Mouse (Mus musculus) CH12.LX (cell line): ENCODE measurements at regions not wholly inside any gene's neighbourhood (a gene's known extent, or its start where the extent isn't known, plus 50 kb on each side); places are given as distances from the start of the nearest gene placed in this dataset.

Experiments used
- CHD2 ChIP-seq: IDR thresholded peaks from 2 replicates; pipeline ENCODE4 v1.6.1; 2011; ENCODE audit warnings: low read length, improper control_type of control experiment
- CTCF ChIP-seq, 2 experiments: IDR thresholded peaks in 1 of 2; conservative IDR thresholded peaks in 1 of 2; 2 replicates each; pipeline ENCODE4 v1.5.1; 2011 to 2012; ENCODE audit warnings: low read depth in 2 of 2, low read length in 2 of 2, improper control_type of control experiment in 1 of 2, inconsistent platforms in 1 of 2, mild to moderate bottlenecking in 1 of 2, moderate library complexity in 1 of 2
- EP300 ChIP-seq: IDR thresholded peaks from 2 replicates; pipeline ENCODE4 v1.6.1; 2011; ENCODE audit warnings: low read length, improper control_type of control experiment
- IRF4 ChIP-seq: IDR thresholded peaks from 2 replicates; pipeline ENCODE4 v1.6.1; 2014; ENCODE audit warnings: low read depth, mild to moderate bottlenecking, inconsistent platforms, low read length, improper control_type of control experiment
- JUN ChIP-seq: IDR thresholded peaks from 2 replicates; pipeline ENCODE4 v1.6.1; 2011; ENCODE audit warnings: low read depth, mild to moderate bottlenecking, low read length, improper control_type of control experiment, moderate library complexity; ENCODE audit not compliant: insufficient read depth
- NELFE ChIP-seq: IDR thresholded peaks from 2 replicates; pipeline ENCODE4 v1.6.1; 2011; ENCODE audit warnings: low read depth, low read length, improper control_type of control experiment
- POLR2A ChIP-seq: IDR thresholded peaks from 2 replicates; pipeline ENCODE4 v1.6.1; 2011; ENCODE audit warnings: low read depth, mild to moderate bottlenecking, improper control_type of control experiment, low read length
- POLR2AphosphoS2 ChIP-seq: IDR thresholded peaks from 2 replicates; pipeline ENCODE4 v1.6.1; 2011; ENCODE audit warnings: low read depth, low read length, improper control_type of control experiment
- SMC3 ChIP-seq: IDR thresholded peaks from 2 replicates; pipeline ENCODE4 v1.6.1; 2011; ENCODE audit warnings: low read depth, low read length, improper control_type of control experiment

DNA sequence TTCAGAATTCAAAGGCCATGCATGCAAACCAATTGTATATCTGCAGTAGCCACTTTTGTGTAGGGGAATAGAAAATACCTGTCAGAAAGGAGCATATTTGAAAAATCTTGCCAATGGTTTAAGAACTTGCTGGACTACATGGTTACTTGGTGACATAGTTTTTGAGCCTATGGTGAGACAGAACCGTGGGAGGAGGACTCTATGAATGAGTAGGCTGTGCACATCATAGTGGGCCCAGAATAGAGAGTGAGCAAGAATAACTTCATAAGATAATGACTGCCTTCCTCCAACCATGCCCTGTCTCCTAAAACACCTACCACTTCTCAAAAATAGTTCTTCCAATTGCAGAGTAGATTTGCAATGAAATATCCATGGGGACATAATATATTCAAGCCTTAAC, 838.5 kb upstream of the Celf2 start:
- no peak for TF ChIP-seq EP300
- no peak for TF ChIP-seq NELFE
- TF ChIP-seq JUN, result no peak
- TF ChIP-seq SMC3, result no peak
- TF ChIP-seq POLR2A, result no peak
- TF ChIP-seq CHD2, result no peak
- no peak for TF ChIP-seq POLR2AphosphoS2
- TF ChIP-seq CTCF (conservative IDR thresholded peaks at IDR 0.05 in 1 of 2, IDR thresholded peaks at IDR 0.05 in 1 of 2; ENCODE audit: low read depth in 2 of 2, low read length in 2 of 2), result no peak
- no peak for TF ChIP-seq IRF4
